Mouse (Mus musculus) lung, embryonic 16.5 days (tissue): Measurements from ENCODE around the gene Ptgds. TPM values are rescaled to one million over a fixed set of nuclear protein-coding genes. Genes with fewer than 3 reads are reported as not detected.

ENCODE experiments used
- ATAC-seq: fragments of 200-750 bp; cut with Nextera tagmentation; 2 replicates; pipeline ENCODE4 v1.8.0; 2017; ENCODE audit warnings: low read depth, mild to moderate bottlenecking, moderate library complexity
- H3K27ac ChIP-seq: fragments of 300-500 bp; sonication (generic); 2 replicates; pipeline ENCODE4 v1.5.1; 2014; ENCODE audit warnings: mild to moderate bottlenecking, control low read depth, low read length
- H3K27me3 ChIP-seq: fragments of 300-500 bp; sonication (generic); 2 replicates; pipeline ENCODE4 v1.6.1; 2014; ENCODE audit warnings: low read depth, low read length, mixed read lengths; ENCODE audit not compliant: control insufficient read depth, insufficient read depth
- H3K36me3 ChIP-seq: fragments of 300-500 bp; sonication (generic); 2 replicates; pipeline ENCODE4 v1.6.1; 2014; ENCODE audit warnings: low read length; ENCODE audit not compliant: control insufficient read depth, insufficient read depth
- H3K4me1 ChIP-seq: fragments of 300-500 bp; sonication (generic); replicated peaks from 2 replicates; pipeline ENCODE4 v1.6.1; 2014; ENCODE audit warnings: low read length, mixed read lengths; ENCODE audit not compliant: control insufficient read depth, insufficient read depth
- H3K4me2 ChIP-seq: fragments of 300-500 bp; sonication (generic); 2 replicates; pipeline ENCODE4 v1.6.1; 2014; ENCODE audit warnings: low read depth, low read length, control low read depth
- H3K4me3 ChIP-seq: fragments of 300-500 bp; sonication (generic); 2 replicates; pipeline ENCODE4 v1.5.1; 2014; ENCODE audit warnings: mild to moderate bottlenecking, low read length, control low read depth
- H3K9ac ChIP-seq: fragments of 300-500 bp; sonication (generic); 2 replicates; pipeline ENCODE4 v1.6.1; 2014; ENCODE audit warnings: low read length, control low read depth
- H3K9me3 ChIP-seq: fragments of 300-500 bp; sonication (generic); 2 replicates; pipeline ENCODE4 v1.6.1; 2016; ENCODE audit warnings: low read length; ENCODE audit not compliant: control insufficient read depth
- WGBS: fragments of 180-500 bp; shearing (Covaris S2); extraction: QIAGEN DNeasy Blood & Tissue Kit; methylation state at CpG from one replicate; pipeline ENCODE4 v1.1.7; 2014; 5-methylcytosine and 5-hydroxymethylcytosine counted together
- polyA plus RNA-seq: library from polyadenylated mRNA; unstranded; fragments of >200 nt; fragmentation: Nextera tagmentation; extraction: Ambion mirVana; gene quantifications from 2 replicates; pipeline ENCODE4 v1.2.1, GENCODE M21; 2015

Ptgds gene
- polyA plus RNA-seq, 1 experiment from 2014 or later, result 10.7 TPM

DNA sequence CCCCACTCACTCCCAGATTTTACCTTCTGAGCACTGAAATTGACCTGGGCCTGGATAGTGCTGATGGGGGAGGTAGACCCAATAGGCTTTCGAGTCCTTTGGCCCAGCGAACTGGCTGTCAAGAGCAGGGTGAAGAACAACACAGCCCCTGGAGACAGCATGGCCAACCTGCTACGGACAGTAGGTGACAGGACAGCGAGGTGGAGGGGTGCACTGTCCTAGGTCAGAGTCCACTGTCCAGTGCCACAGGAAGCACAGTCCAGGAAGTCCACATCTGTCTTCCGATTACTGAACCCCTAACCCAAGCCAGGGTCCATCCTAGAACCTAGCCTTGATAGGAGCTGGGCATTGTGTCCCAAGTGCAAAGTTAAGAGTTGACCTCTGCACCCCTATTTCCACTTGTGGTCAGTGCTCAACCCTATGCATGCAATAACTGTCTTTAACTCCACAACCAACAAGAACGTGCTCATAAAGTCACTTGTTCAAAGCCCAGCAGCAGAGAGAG lies 30.3 kb upstream of the Ptgds start:
- H3K4me1 ChIP-seq, result peaks cover 14% of the 10 kb centered on the region
- peaks cover 15% of the 10 kb centered on the region for H3K36me3 ChIP-seq
- no peaks in the 10 kb centered on the region for H3K27me3 ChIP-seq
- peak overlapping the region; percentile 87 for H3K4me3 ChIP-seq
- H3K27ac ChIP-seq, result peak overlapping the region; percentile 45
- H3K9ac ChIP-seq, result peak overlapping the region; percentile 73
- 63% methylated on average over 6 of the region's 6 CpGs for WGBS
- no peaks in the 10 kb centered on the region for H3K9me3 ChIP-seq
- H3K4me2 ChIP-seq, result peak overlapping the region; percentile 68
- ATAC-seq, result peak; percentile 16

DNA sequence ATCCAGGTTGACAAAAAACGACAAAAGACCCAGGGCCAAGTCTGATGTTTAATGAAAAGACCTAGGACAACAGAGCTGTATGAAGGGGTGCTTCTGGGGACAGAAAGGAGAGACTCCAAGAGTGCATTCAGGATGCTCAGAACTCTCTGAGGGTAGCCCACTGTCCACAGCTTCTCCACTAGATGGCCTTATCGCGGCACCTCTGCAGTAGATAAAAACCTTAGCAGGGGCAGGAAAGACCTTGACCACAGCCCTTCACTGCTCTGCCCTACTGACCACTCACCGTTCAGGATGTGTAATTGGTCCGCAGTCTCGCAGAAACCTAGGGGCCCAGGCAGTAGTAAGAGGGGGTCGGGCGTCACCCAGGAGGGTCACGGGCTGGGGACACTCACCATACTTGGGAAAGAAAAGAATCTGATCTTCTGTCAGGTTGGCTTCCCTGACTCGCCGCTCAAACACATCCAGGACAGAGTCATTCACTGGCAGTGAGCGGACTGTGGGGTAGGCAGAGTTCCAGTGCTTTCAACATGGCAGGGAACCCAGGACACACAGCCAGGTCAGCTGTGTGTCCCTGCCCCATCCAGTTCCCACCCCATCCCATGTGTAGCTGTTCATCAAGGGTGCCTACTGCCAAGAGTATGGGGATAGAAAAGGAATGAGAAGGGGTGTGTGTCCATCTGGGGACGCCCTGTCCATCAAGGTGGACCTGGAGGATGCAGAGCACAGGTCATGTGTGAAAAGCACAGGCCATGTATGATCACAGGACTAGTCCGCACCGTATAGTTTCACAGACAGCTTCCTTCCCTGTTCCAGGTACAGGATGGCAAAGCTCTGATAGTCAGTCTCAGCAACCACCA lies 29.0 kb upstream of the Ptgds start:
- no peak overlapping the region for H3K4me3 ChIP-seq
- H3K9ac ChIP-seq, result no peak overlapping the region
- no peak overlapping the region for H3K4me2 ChIP-seq
- no peaks in the 10 kb centered on the region for H3K9me3 ChIP-seq
- no peak for ATAC-seq
- peaks cover 5% of the 10 kb centered on the region for H3K36me3 ChIP-seq
- no peaks in the 10 kb centered on the region for H3K27me3 ChIP-seq
- 68% methylated on average over 15 of the region's 15 CpGs for WGBS
- peak overlapping the region; percentile 26; the same call in 1 of the 2 replicates for H3K27ac ChIP-seq
- H3K4me1 ChIP-seq, result peaks cover 14% of the 10 kb centered on the region

DNA sequence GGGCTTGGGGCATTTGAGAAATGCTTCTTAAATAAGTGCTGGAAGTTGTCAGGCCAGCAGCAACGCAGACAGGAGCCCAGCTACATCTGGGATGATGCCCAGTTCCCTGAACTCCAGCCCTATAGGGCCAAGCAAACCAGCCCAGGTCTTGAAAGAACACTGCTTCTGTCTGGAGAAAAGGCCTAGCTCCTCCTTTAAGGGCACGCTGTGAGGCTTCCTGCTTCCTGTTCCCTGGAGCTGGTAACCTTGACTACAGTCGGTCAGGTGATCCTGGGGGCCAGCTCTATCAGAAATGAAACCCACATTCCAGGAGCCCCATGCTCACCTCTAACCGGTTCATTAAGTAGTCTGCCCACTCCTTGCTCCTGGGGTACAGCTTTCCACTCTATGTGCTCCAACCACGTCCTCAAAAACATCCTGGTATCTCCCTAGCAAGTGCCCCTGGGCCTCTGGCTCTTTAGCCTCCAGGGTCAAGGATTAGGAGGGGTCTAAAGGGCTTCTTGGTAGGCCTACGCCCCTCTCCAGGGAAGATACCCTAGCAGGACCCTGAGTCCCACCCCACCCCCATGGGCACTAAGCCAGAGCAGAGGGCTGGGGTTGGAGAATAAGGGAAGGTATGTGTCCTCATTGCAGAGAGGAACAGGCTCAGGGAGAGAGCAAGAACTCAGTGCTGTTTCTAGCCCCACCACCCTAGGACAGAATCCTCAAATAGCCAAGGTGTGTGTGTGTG lies 28.2 kb upstream of the Ptgds start:
- H3K27me3 ChIP-seq, result no peaks in the 10 kb centered on the region
- no peak overlapping the region for H3K4me3 ChIP-seq
- 31% methylated on average over 6 of the region's 6 CpGs for WGBS
- no peak for ATAC-seq
- H3K27ac ChIP-seq, result peak overlapping the region; percentile 65
- peaks cover 14% of the 10 kb centered on the region for H3K4me1 ChIP-seq
- H3K9me3 ChIP-seq, result no peaks in the 10 kb centered on the region
- H3K9ac ChIP-seq, result no peak overlapping the region
- no peaks in the 10 kb centered on the region; the same call in 1 of the 2 replicates for H3K36me3 ChIP-seq
- H3K4me2 ChIP-seq, result no peak overlapping the region

- no peak overlapping the region for H3K9ac ChIP-seq
- H3K4me2 ChIP-seq, result no peak overlapping the region
- peaks cover 8% of the 10 kb centered on the region for H3K4me1 ChIP-seq
- H3K27ac ChIP-seq, result no peak overlapping the region
- no peak overlapping the region for H3K4me3 ChIP-seq
- WGBS, result 42% methylated on average over 4 of the region's 4 CpGs
- no peaks in the 10 kb centered on the region for H3K36me3 ChIP-seq
- H3K9me3 ChIP-seq, result no peaks in the 10 kb centered on the region
- no peak for ATAC-seq
- no peaks in the 10 kb centered on the region for H3K27me3 ChIP-seq
Observed at GRCm38 (mm10) chr2:25496462-25496861, 26.6 kb upstream of the Ptgds start.

DNA sequence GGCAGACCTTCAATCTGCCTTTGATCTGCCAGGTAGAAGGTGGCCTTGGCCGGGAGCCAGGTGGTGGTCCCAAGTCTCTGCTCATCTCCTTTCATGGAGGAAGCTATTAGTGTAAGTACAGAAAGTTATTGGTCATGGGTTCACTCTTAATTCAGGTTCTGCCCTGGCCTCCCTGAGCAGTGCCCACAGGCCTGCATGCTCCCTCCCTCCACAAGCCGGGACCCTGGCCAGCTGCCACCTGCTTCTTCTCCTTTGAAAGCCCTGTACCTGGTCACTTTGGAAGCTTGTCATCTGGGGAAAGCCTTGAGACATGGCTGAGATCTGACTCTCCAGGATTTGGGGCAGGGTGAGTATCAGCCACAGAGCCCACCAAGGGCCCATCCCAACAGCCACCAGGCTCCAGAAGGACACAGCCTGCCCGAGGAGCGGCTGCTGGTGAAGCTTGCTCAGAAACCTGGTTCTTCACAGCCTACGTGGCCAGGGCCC lies 23.7 kb upstream of the Ptgds start, which contains the start of gene Lcn12:
Gene Lcn12, minus strand, starts transcription at position 436 of the 486 bp plus-strand sequence.
- 83% methylated on average over 5 of the region's 5 CpGs for WGBS
- Histone ChIP-seq H3K4me3 (no peak within 1 kb of the TSS), H3K9ac (no peak within 1 kb of the TSS), H3K4me1 (peaks cover under 1% of the 10 kb centered on the region; the same call in 1 of the 2 replicates), H3K4me2 (no peak within 1 kb of the TSS), H3K27me3 (no peaks in the 10 kb centered on the region), H3K9me3 (no peaks in the 10 kb centered on the region), H3K36me3 (no peaks in the 10 kb centered on the region), H3K27ac (no peak within 1 kb of the TSS)
- ATAC-seq, result no peak

GRCm38 (mm10) chr2:25492988-25493387 lies 23.1 kb upstream of the Ptgds start:
- no peaks in the 10 kb centered on the region for H3K9me3 ChIP-seq
- no peak overlapping the region for H3K4me2 ChIP-seq
- no peaks in the 10 kb centered on the region; the same call in 1 of the 2 replicates for H3K4me1 ChIP-seq
- WGBS, result 75% methylated on average over 5 of the region's 5 CpGs
- H3K36me3 ChIP-seq, result no peaks in the 10 kb centered on the region
- ATAC-seq, result no peak
- no peaks in the 10 kb centered on the region for H3K27me3 ChIP-seq
- no peak overlapping the region for H3K27ac ChIP-seq
- H3K4me3 ChIP-seq, result no peak overlapping the region
- H3K9ac ChIP-seq, result no peak overlapping the region

DNA sequence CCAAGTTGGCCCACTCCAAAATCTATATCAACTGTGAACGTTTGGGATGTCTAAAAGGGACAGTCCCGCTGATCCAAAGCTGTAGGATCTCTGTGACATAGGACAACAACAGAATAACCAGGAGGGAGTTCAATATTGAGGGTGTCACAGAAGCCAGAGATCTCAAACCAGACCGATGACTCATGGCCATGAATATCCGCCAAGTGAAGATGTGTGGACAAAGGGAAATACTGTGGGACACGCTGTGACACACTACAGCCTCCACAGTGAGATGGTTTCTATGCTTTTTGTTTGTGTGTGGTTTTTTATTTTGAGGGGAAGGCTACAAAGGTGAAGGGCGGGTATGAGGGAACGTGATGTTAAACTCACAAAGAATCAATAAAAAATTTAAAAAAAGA lies 18.8 kb upstream of the Ptgds start:
- no peak overlapping the region for H3K27ac ChIP-seq
- no peaks in the 10 kb centered on the region for H3K9me3 ChIP-seq
- no peak overlapping the region for H3K9ac ChIP-seq
- 69% methylated on average over 7 of the region's 7 CpGs for WGBS
- H3K36me3 ChIP-seq, result no peaks in the 10 kb centered on the region
- H3K4me3 ChIP-seq, result no peak overlapping the region
- no peak for ATAC-seq
- no peaks in the 10 kb centered on the region for H3K27me3 ChIP-seq
- H3K4me2 ChIP-seq, result no peak overlapping the region
- H3K4me1 ChIP-seq, result no peaks in the 10 kb centered on the region

GRCm38 (mm10) chr2:25487965-25488670 lies 18.3 kb upstream of the Ptgds start:
- H3K27me3 ChIP-seq, result no peaks in the 10 kb centered on the region
- no peaks in the 10 kb centered on the region for H3K36me3 ChIP-seq
- no peaks in the 10 kb centered on the region for H3K9me3 ChIP-seq
- H3K4me1 ChIP-seq, result no peaks in the 10 kb centered on the region
- H3K27ac ChIP-seq, result no peak overlapping the region
- no peak overlapping the region for H3K9ac ChIP-seq
- no peak overlapping the region for H3K4me3 ChIP-seq
- ATAC-seq, result no peak
- H3K4me2 ChIP-seq, result no peak overlapping the region
- 69% methylated on average over 6 of the region's 6 CpGs for WGBS
